Mouse (Mus musculus): ENCODE measurements at regions not wholly inside any gene's neighbourhood (a gene's known extent, or its start where the extent isn't known, plus 50 kb on each side); places are given as distances from the start of the nearest gene placed in this dataset.

DNA sequence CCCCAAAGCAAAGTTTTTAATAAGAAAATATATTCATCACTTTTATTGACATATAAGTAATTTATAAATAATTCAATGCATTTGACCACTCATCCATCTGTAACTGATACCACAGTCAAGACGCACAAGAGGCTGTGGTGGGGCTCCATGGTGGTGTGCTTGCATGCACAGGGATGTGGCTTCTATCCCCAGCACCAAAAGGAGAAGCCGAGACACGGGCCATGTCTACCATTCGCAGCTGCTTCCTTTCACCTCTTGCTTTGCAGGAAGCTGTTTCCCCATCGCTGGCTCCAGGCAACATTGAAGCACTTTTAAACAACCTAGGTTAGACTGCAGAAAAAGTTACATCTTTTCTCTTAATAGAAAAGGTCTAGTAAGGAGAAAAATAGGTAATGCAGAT, 461.3 kb downstream of the Zfp704 start:
- 88% methylated on average over 5 of the region's 5 CpGs for WGBS

DNA sequence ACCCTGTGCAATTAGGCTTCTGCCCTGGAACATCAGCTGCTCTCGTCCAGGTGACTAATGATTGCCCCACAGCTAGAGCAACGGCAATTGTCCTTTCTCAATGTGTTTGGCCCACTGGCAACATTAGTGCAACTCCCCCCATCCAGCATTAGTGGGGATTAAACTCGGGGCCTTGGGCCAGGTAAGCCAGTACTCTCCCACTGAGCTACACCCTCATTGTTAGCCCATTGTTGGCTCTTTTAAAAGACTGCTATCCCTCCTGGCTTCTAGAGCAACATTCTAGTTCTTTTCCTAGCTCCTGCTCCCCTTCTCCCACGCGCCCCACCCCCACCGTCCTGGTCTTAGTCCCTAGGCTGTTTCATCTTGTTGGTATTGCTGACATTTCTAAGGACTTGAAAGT, 463.4 kb downstream of the Zfp704 start:
- Histone ChIP-seq H3K4me2 (ENCODE audit: low read depth, severe bottlenecking) (no peak overlapping the region), H3K27ac (replicated peaks; ENCODE audit: low read depth, low read length) (no peak overlapping the region), H3K4me3 (ENCODE audit: low read depth, low read length) (no peak overlapping the region), H3K4me1 (ENCODE audit: control insufficient read depth, insufficient read depth, low read length) (no peaks in the 10 kb centered on the region), H3K36me3 (ENCODE audit: control insufficient read depth, insufficient read depth, low read length) (no peaks in the 10 kb centered on the region), H3K9ac (ENCODE audit: low read length) (no peak overlapping the region), H3K9me3 (ENCODE audit: control insufficient read depth, low read length) (0 out of 2 replicates have a peak, but pooled peaks cover 3% of the 10 kb centered on the region), H3K27me3 (ENCODE audit: control insufficient read depth, insufficient read depth, low read length) (no peaks in the 10 kb centered on the region)
- DNase-seq (ENCODE audit: low spot score), result no peak
- no peak for ATAC-seq (ENCODE audit: insufficient number of reproducible peaks, low FRiP score, low TSS enrichment, low read depth)
- 61% methylated on average over 6 of the region's 6 CpGs for WGBS

More for the DNA sequence above, 461.3 kb downstream of the Zfp704 start:
- Histone ChIP-seq H3K4me1 (ENCODE audit: control insufficient read depth, insufficient read depth, low read length) (no peaks in the 10 kb centered on the region), H3K4me2 (ENCODE audit: low read depth, severe bottlenecking) (no peak overlapping the region), H3K4me3 (ENCODE audit: low read depth, low read length) (no peak overlapping the region), H3K27ac (replicated peaks; ENCODE audit: low read depth, low read length) (no peak overlapping the region), H3K27me3 (ENCODE audit: control insufficient read depth, insufficient read depth, low read length) (no peaks in the 10 kb centered on the region), H3K9ac (ENCODE audit: low read length) (no peak overlapping the region), H3K9me3 (ENCODE audit: control insufficient read depth, low read length) (0 out of 2 replicates have a peak, but pooled peaks cover 3% of the 10 kb centered on the region), H3K36me3 (ENCODE audit: control insufficient read depth, insufficient read depth, low read length) (no peaks in the 10 kb centered on the region)
- DNase-seq (ENCODE audit: low spot score), result no peak
- no peak for ATAC-seq (ENCODE audit: insufficient number of reproducible peaks, low FRiP score, low TSS enrichment, low read depth)

DNA sequence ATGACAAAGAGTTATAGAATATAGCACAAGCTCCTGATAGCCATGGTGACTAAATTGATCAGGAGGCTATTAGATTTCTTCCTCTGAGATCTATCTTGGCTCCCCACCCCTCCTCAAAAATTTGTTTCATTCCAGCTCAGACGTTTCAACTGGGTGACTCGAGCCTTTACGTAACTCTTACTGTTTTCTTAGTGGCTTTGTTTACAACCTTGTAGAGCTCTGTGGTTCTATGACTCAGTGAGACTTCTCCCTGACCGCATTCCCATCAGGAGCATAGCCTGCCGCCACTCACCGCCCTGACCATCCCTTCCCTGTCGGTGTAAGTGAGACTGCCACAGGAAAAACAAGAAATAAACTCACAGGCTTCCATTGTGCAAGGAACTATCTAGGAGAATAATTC, 464.3 kb downstream of the Zfp704 start:
- Histone ChIP-seq H3K27me3 (ENCODE audit: control insufficient read depth, insufficient read depth, low read length) (no peaks in the 10 kb centered on the region), H3K4me3 (ENCODE audit: low read depth, low read length) (no peak overlapping the region), H3K4me2 (ENCODE audit: low read depth, severe bottlenecking) (no peak overlapping the region), H3K27ac (replicated peaks; ENCODE audit: low read depth, low read length) (no peak overlapping the region), H3K9ac (ENCODE audit: low read length) (no peak overlapping the region), H3K36me3 (ENCODE audit: control insufficient read depth, insufficient read depth, low read length) (no peaks in the 10 kb centered on the region), H3K4me1 (ENCODE audit: control insufficient read depth, insufficient read depth, low read length) (no peaks in the 10 kb centered on the region), H3K9me3 (ENCODE audit: control insufficient read depth, low read length) (0 out of 2 replicates have a peak, but pooled peaks cover 3% of the 10 kb centered on the region)
- no peak for DNase-seq (ENCODE audit: low spot score)
- WGBS, result 90% methylated on average over 7 of the region's 7 CpGs
- no peak for ATAC-seq (ENCODE audit: insufficient number of reproducible peaks, low FRiP score, low TSS enrichment, low read depth)

DNA sequence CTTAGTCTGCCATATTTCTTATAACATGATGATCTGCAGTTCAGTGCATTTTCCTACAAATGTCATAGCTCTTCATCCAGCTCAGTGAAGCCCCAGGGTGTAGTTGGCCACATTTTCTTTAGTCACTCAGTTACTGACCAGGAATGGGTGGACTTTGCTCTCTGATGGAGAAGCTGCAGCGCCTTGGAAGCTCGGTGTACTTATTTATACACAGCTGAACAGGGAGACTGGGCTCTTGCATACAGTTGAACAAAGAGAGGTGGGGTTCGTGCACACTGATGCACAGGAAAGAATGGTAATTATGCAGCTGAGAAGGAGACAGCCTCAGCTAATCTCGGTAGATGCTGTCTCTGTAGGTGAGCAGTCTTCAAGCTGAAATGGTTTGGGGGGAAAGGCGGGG, 468.0 kb downstream of the Zfp704 start:
- DNase-seq (ENCODE audit: low spot score), result no peak
- H3K4me3 ChIP-seq (ENCODE audit: low read depth, low read length), result no peak overlapping the region
- 83% methylated on average over 5 of the region's 5 CpGs for WGBS
- H3K9me3 ChIP-seq (ENCODE audit: control insufficient read depth, low read length), result 0 out of 2 replicates have a peak, but pooled peaks cover 3% of the 10 kb centered on the region
- H3K36me3 ChIP-seq (ENCODE audit: control insufficient read depth, insufficient read depth, low read length), result no peaks in the 10 kb centered on the region
- H3K9ac ChIP-seq (ENCODE audit: low read length), result no peak overlapping the region
- no peak overlapping the region for H3K4me2 ChIP-seq (ENCODE audit: low read depth, severe bottlenecking)
- no peaks in the 10 kb centered on the region for H3K27me3 ChIP-seq (ENCODE audit: control insufficient read depth, insufficient read depth, low read length)
- H3K4me1 ChIP-seq (ENCODE audit: control insufficient read depth, insufficient read depth, low read length), result no peaks in the 10 kb centered on the region
- no peak for ATAC-seq (ENCODE audit: insufficient number of reproducible peaks, low FRiP score, low TSS enrichment, low read depth)
- H3K27ac ChIP-seq (replicated peaks; ENCODE audit: low read depth, low read length), result no peak overlapping the region

DNA sequence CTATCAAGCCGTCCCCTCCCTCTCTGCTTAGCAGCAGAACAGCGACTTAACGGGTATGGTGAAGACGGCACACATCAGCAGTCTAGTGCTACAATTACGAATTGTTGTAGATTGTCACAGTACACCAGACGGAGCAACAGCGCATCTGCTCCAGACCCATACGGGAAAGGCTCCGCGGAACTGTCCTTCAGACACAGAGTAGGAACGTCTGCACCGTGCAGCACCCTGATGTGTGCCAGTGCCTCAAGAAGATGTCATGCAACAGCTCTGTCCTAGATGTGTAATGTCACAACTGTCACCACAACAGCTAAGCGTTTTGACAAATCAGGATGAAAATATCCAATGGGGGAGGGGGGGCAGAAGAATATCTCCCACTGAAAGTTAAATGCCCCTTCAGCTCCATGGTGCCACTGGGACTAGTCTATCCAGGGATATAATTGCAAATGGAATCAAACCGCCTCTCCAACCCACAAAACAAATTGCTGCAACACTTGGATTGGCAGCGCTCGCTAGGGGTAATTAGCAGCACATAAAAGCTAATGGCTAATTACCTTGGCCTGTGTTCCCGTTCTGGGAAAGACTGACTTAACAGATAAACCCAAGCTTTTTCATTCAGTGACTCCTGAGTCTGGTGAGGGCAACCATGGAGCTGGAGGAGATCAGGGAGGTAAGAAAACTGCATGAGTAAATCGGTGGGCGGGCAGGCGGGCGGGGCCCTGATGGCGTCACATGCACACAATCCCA, 472.6 kb downstream of the Zfp704 start:
- H3K4me1 ChIP-seq (ENCODE audit: control insufficient read depth, insufficient read depth, low read length), result no peaks in the 10 kb centered on the region
- ATAC-seq (ENCODE audit: insufficient number of reproducible peaks, low FRiP score, low TSS enrichment, low read depth), result no peak
- H3K4me2 ChIP-seq (ENCODE audit: low read depth, severe bottlenecking), result no peak overlapping the region
- DNase-seq (ENCODE audit: low spot score), result no peak
- no peak overlapping the region for H3K4me3 ChIP-seq (ENCODE audit: low read depth, low read length)
- H3K27me3 ChIP-seq (ENCODE audit: control insufficient read depth, insufficient read depth, low read length), result no peaks in the 10 kb centered on the region
- no peaks in the 10 kb centered on the region for H3K36me3 ChIP-seq (ENCODE audit: control insufficient read depth, insufficient read depth, low read length)
- H3K27ac ChIP-seq (replicated peaks; ENCODE audit: low read depth, low read length), result no peak overlapping the region
- H3K9ac ChIP-seq (ENCODE audit: low read length), result no peak overlapping the region
- no peaks in the 10 kb centered on the region for H3K9me3 ChIP-seq (ENCODE audit: control insufficient read depth, low read length)
- WGBS, result 72% methylated on average over 22 of the region's 22 CpGs

DNA sequence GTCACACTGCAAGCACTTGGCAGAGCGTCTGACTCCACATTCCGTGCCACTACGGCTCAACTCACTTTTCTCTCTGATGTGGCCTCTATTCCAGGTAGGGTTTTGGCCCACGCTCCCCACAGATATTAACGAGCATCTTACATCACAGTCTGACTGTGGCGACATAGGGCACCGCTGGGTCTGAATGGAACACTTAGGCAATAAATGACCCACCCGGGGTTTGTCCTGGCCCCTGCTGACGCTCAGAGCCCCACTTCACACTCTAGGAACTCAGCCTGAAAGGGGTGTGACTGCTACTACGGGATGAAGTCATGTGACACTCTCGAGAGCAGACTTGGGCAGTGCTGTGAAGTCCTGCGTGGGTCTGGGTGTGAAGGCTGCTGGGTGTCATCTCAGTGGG, 475.9 kb downstream of the Zfp704 start:
- H3K27me3 ChIP-seq (ENCODE audit: control insufficient read depth, insufficient read depth, low read length), result no peaks in the 10 kb centered on the region
- no peaks in the 10 kb centered on the region for H3K9me3 ChIP-seq (ENCODE audit: control insufficient read depth, low read length)
- no peak overlapping the region for H3K4me3 ChIP-seq (ENCODE audit: low read depth, low read length)
- no peak overlapping the region for H3K27ac ChIP-seq (replicated peaks; ENCODE audit: low read depth, low read length)
- WGBS, result 61% methylated on average over 12 of the region's 12 CpGs
- DNase-seq (ENCODE audit: low spot score) (no peak), ATAC-seq (ENCODE audit: insufficient number of reproducible peaks, low FRiP score, low TSS enrichment, low read depth) (no peak)
- no peaks in the 10 kb centered on the region for H3K36me3 ChIP-seq (ENCODE audit: control insufficient read depth, insufficient read depth, low read length)
- H3K4me1 ChIP-seq (ENCODE audit: control insufficient read depth, insufficient read depth, low read length), result no peaks in the 10 kb centered on the region
- H3K4me2 ChIP-seq (ENCODE audit: low read depth, severe bottlenecking), result no peak overlapping the region
- no peak overlapping the region for H3K9ac ChIP-seq (ENCODE audit: low read length)

DNA sequence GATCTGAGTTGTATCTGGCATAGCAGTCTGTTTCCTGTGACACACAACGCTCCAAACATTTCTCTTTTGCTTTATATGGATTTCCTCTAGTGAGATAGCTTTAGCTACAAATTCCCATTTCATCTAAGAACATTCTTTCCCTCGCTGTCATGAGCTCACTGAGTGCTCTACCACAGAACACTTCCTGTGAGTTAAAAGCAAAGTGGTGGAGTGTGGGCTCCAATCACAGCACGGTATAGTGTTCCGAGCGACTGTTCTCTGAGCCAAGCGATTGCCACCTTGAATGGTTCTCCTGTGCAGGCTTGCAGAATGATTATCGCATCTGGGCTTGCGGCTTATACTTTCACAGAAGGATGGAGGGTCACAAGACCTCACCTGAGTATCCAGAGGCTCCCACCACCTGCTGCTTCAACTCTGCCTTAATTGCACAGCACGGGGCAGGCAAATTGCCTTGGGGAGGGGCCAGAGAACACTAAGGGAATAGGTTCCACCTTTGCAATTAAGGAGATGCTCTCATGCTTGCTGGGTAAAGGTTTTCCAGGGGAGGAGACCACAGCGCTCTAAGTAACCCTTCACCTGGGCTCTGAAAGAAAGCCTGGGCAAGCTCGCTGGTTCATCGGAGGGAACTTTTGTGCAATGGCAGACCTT, 477.7 kb downstream of the Zfp704 start:
- no peaks in the 10 kb centered on the region for H3K4me1 ChIP-seq (ENCODE audit: control insufficient read depth, insufficient read depth, low read length)
- 73% methylated on average over 12 of the region's 12 CpGs for WGBS
- ATAC-seq (ENCODE audit: insufficient number of reproducible peaks, low FRiP score, low TSS enrichment, low read depth) (no peak), DNase-seq (ENCODE audit: low spot score) (no peak)
- H3K9ac ChIP-seq (ENCODE audit: low read length), result no peak overlapping the region
- no peaks in the 10 kb centered on the region for H3K27me3 ChIP-seq (ENCODE audit: control insufficient read depth, insufficient read depth, low read length)
- H3K4me3 ChIP-seq (ENCODE audit: low read depth, low read length), result no peak overlapping the region
- no peaks in the 10 kb centered on the region for H3K36me3 ChIP-seq (ENCODE audit: control insufficient read depth, insufficient read depth, low read length)
- no peak overlapping the region for H3K27ac ChIP-seq (replicated peaks; ENCODE audit: low read depth, low read length)
- no peak overlapping the region for H3K4me2 ChIP-seq (ENCODE audit: low read depth, severe bottlenecking)
- H3K9me3 ChIP-seq (ENCODE audit: control insufficient read depth, low read length), result no peaks in the 10 kb centered on the region

DNA sequence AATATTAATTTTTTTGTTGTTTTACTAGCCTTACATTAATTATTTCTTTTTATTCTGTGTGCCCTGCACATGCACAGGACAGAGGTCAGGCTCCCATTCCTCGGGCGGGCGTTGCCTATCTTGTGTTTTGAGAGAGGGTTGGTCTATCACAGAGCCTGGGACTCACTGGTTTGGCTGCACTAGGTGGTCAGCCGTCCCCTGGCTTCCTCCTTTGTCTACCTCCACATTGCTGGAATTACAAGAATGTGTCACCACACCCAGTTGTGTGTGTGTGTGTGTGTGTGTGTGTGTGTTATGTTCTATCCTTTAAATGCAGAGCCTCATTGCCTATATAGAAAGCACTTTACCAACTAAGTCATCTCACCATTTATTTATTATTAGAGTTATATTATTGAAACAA, 478.5 kb downstream of the Zfp704 start:
- DNase-seq (ENCODE audit: low spot score), result no peak
- H3K27me3 ChIP-seq (ENCODE audit: control insufficient read depth, insufficient read depth, low read length), result no peaks in the 10 kb centered on the region
- H3K4me2 ChIP-seq (ENCODE audit: low read depth, severe bottlenecking), result no peak overlapping the region
- ATAC-seq (ENCODE audit: insufficient number of reproducible peaks, low FRiP score, low TSS enrichment, low read depth), result no peak
- H3K27ac ChIP-seq (replicated peaks; ENCODE audit: low read depth, low read length), result no peak overlapping the region
- no peaks in the 10 kb centered on the region for H3K9me3 ChIP-seq (ENCODE audit: control insufficient read depth, low read length)
- H3K4me3 ChIP-seq (ENCODE audit: low read depth, low read length), result no peak overlapping the region
- H3K36me3 ChIP-seq (ENCODE audit: control insufficient read depth, insufficient read depth, low read length), result no peaks in the 10 kb centered on the region
- no peak overlapping the region for H3K9ac ChIP-seq (ENCODE audit: low read length)
- whole genome bisulfite sequencing, result 76% methylated on average over 4 of the region's 4 CpGs
- H3K4me1 ChIP-seq (ENCODE audit: control insufficient read depth, insufficient read depth, low read length), result no peaks in the 10 kb centered on the region
